Mouse (Mus musculus): Measurements from ENCODE around the gene Nckap5. TPM values are rescaled to one million over a fixed set of nuclear protein-coding genes. Genes with fewer than 3 reads are reported as not detected.

Nckap5 gene
- polyA plus RNA-seq, 1 experiment from 2014 or later, result 1.1 TPM

DNA sequence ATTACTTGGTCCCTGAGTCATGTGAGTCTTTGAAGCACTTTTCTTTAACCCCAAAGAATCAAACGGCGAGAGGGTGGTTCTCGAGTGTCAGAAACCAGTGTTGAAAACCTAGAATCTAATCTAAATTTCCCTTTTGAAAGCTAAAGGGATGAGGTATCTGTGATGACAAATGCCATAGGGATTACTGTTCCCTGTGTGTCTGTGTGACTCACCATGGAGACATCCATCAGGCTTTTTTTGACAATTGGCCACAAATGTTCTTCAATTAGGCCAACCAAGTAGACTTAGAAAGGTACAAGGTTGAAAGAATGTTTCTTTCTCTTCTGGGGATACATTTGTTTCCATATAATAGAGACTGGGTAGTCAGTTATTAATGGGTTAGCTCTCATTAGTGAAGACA is 879.6 kb downstream of the Nckap5 start:
- Histone ChIP-seq H3K4me1 (ENCODE audit: insufficient read depth) (no peaks in the 10 kb centered on the region), H3K4me3 (ENCODE audit: low read depth, low read length) (no peak overlapping the region), H3K4me2 (ENCODE audit: low read depth, low read length) (no peak overlapping the region), H3K27me3 (ENCODE audit: insufficient read depth, low read length) (no peaks in the 10 kb centered on the region), H3K27ac (ENCODE audit: low read depth) (no peak overlapping the region), H3K36me3 (replicated peaks; ENCODE audit: insufficient read depth, low read length) (no peaks in the 10 kb centered on the region), H3K9ac (replicated peaks) (no peak overlapping the region), H3K9me3 (ENCODE audit: low read length) (no peaks in the 10 kb centered on the region)
- TF ChIP-seq EP300 (IDR thresholded peaks at IDR 0.05; ENCODE audit: low read depth) (no peak), CTCF (IDR thresholded peaks at IDR 0.05; ENCODE audit: low read depth) (no peak)
- ATAC-seq (no peak), DNase-seq (no peak)
- 88% methylated on average over 3 of the region's 3 CpGs for WGBS (ENCODE audit: insufficient replicate concordance)

DNA sequence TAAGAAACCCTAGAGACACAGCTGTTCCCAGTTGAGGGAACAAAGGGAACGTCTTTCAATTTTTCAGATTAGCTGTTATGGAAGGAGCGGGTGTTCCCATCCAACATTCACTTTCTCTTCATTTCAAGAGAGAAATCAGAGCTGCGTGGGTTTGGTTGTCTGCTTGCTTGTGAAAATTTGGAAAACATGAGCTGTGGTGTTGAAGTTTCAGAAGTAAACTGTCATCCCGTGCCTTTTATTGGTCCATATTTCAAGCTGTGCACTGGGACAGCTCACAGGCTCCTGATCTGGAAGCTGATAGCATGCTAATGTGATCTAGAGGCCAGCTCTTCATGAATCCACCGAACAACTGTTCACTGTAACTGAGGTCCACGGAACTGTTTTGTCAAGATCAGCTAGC is 881.5 kb downstream of the Nckap5 start:
- Histone ChIP-seq H3K4me1 (ENCODE audit: insufficient read depth) (no peaks in the 10 kb centered on the region), H3K36me3 (replicated peaks; ENCODE audit: insufficient read depth, low read length) (no peaks in the 10 kb centered on the region), H3K4me3 (ENCODE audit: low read depth, low read length) (no peak overlapping the region), H3K27me3 (ENCODE audit: insufficient read depth, low read length) (no peaks in the 10 kb centered on the region), H3K27ac (ENCODE audit: low read depth) (no peak overlapping the region), H3K9me3 (ENCODE audit: low read length) (no peaks in the 10 kb centered on the region), H3K9ac (replicated peaks) (no peak overlapping the region), H3K4me2 (ENCODE audit: low read depth, low read length) (no peak overlapping the region)
- TF ChIP-seq EP300 (IDR thresholded peaks at IDR 0.05; ENCODE audit: low read depth), result no peak
- no peak for TF ChIP-seq CTCF (IDR thresholded peaks at IDR 0.05; ENCODE audit: low read depth)
- no peak for ATAC-seq
- 69% methylated on average over 6 of the region's 6 CpGs for WGBS (ENCODE audit: insufficient replicate concordance)
- DNase-seq, result no peak

DNA sequence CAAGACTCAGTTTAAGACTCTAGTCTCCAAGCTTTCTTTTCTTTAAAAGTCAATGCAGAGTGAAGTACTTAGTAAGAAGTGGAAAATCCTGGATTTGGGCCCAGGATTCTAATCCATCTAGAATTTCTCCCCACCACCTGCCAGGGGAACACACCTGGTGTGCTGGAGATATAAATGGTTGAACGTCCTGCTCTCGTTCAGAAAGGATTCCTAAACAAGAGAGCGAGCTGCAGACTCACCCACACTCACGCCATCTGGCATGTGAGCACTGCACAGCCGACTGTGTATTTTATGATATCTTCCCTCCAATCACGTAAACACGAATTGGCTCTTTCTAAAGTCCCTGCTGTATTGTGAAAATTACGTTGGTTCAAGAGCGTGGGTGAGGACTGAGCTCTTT is 885.5 kb downstream of the Nckap5 start:
- no peak overlapping the region for H3K9ac ChIP-seq (replicated peaks)
- no peaks in the 10 kb centered on the region for H3K4me1 ChIP-seq (ENCODE audit: insufficient read depth)
- 69% methylated on average over 9 of the region's 9 CpGs for WGBS (ENCODE audit: insufficient replicate concordance)
- H3K36me3 ChIP-seq (replicated peaks; ENCODE audit: insufficient read depth, low read length), result no peaks in the 10 kb centered on the region
- H3K4me3 ChIP-seq (ENCODE audit: low read depth, low read length), result no peak overlapping the region
- ATAC-seq, result no peak
- no peaks in the 10 kb centered on the region for H3K27me3 ChIP-seq (ENCODE audit: insufficient read depth, low read length)
- H3K9me3 ChIP-seq (ENCODE audit: low read length), result no peaks in the 10 kb centered on the region
- no peak for TF ChIP-seq CTCF (IDR thresholded peaks at IDR 0.05; ENCODE audit: low read depth)
- no peak for TF ChIP-seq EP300 (IDR thresholded peaks at IDR 0.05; ENCODE audit: low read depth)
- H3K27ac ChIP-seq (ENCODE audit: low read depth), result no peak overlapping the region
- no peak overlapping the region for H3K4me2 ChIP-seq (ENCODE audit: low read depth, low read length)
- DNase-seq, result no peak

DNA sequence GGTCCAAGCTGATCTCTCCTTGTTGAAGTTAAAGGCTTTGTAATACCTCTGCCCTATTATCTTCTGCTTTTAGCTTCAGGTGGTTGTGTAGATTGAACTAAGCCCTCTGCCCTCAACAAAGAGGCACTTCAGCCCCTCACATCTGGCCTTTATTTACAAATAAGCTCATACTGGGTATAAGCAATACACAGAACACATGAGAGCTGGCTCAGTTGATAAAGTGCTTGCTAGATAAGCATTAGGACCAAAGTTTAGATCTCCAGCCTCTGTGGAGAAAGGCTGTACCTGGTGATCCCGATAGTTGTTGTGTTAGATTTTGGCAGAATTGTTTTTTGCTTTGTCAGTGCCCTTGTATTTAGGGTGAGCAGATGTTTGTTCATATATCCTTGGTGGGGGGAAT is 887.3 kb downstream of the Nckap5 start:
- WGBS (ENCODE audit: insufficient replicate concordance), result 77% methylated on average over 1 of the region's 1 CpGs
- H3K27me3 ChIP-seq (ENCODE audit: insufficient read depth, low read length), result no peaks in the 10 kb centered on the region
- no peak overlapping the region for H3K9ac ChIP-seq (replicated peaks)
- H3K4me2 ChIP-seq (ENCODE audit: low read depth, low read length), result no peak overlapping the region
- no peaks in the 10 kb centered on the region for H3K9me3 ChIP-seq (ENCODE audit: low read length)
- DNase-seq (no peak), ATAC-seq (no peak)
- no peaks in the 10 kb centered on the region for H3K4me1 ChIP-seq (ENCODE audit: insufficient read depth)
- no peaks in the 10 kb centered on the region for H3K36me3 ChIP-seq (replicated peaks; ENCODE audit: insufficient read depth, low read length)
- no peak overlapping the region for H3K4me3 ChIP-seq (ENCODE audit: low read depth, low read length)
- TF ChIP-seq CTCF (IDR thresholded peaks at IDR 0.05; ENCODE audit: low read depth), result no peak
- no peak overlapping the region for H3K27ac ChIP-seq (ENCODE audit: low read depth)

DNA sequence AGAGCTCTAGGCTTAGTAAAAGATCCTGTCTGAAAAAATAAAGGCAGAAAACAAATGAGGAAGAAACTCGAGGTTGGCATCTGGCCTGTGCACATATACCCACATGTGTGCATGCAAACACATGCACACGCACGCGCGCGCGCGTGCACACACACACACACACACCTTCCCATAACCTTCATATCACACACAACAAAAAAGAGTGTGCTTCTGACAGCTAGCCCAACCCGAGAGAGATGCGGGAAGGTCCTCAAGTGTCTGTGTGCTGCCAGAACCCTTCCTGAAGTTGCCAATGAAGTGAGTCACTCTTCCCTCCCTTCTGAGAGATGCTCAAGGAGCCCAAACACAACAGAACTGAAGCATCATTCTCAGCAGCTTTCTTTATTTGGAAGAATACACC is 905.1 kb downstream of the Nckap5 start:
- TF ChIP-seq EP300 (IDR thresholded peaks at IDR 0.05; ENCODE audit: low read depth), result no peak
- no peak for TF ChIP-seq CTCF (IDR thresholded peaks at IDR 0.05; ENCODE audit: low read depth)
- Histone ChIP-seq H3K4me2 (ENCODE audit: low read depth, low read length) (no peak overlapping the region), H3K36me3 (replicated peaks; ENCODE audit: insufficient read depth, low read length) (no peaks in the 10 kb centered on the region), H3K27me3 (ENCODE audit: insufficient read depth, low read length) (no peaks in the 10 kb centered on the region), H3K4me1 (ENCODE audit: insufficient read depth) (no peaks in the 10 kb centered on the region), H3K9ac (replicated peaks) (no peak overlapping the region), H3K27ac (ENCODE audit: low read depth) (no peak overlapping the region), H3K4me3 (ENCODE audit: low read depth, low read length) (no peak overlapping the region), H3K9me3 (ENCODE audit: low read length) (no peaks in the 10 kb centered on the region)
- no peak for DNase-seq
- no peak for ATAC-seq
- 90% methylated on average over 10 of the region's 10 CpGs for WGBS (ENCODE audit: insufficient replicate concordance)

DNA sequence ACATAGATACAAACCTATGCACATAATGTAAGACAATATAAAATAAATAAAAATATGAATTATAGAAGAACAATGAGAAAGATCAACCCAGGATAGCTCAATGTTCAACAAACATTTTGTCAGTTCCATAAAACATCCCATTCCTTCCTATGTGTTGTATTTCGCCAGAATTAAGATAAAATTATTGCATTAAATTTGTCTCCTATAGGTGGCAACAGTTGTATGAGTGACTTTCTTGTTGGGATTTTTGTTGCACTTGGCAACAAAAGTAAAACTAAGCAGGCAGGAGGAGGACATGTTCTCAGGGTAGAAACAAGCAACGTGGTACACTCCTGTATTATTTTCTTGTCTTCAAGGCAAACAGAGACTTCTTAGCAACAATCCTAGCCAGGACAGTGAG is 907.5 kb downstream of the Nckap5 start:
- H3K36me3 ChIP-seq (replicated peaks; ENCODE audit: insufficient read depth, low read length), result no peaks in the 10 kb centered on the region
- H3K27ac ChIP-seq (ENCODE audit: low read depth), result no peak overlapping the region
- WGBS (ENCODE audit: insufficient replicate concordance), result 62% methylated on average over 2 of the region's 2 CpGs
- no peaks in the 10 kb centered on the region; the same call in 1 of the 2 replicates for H3K9me3 ChIP-seq (ENCODE audit: low read length)
- H3K4me2 ChIP-seq (ENCODE audit: low read depth, low read length), result no peak overlapping the region
- TF ChIP-seq CTCF (IDR thresholded peaks at IDR 0.05; ENCODE audit: low read depth) (no peak), EP300 (IDR thresholded peaks at IDR 0.05; ENCODE audit: low read depth) (no peak)
- H3K4me1 ChIP-seq (ENCODE audit: insufficient read depth), result no peaks in the 10 kb centered on the region
- H3K9ac ChIP-seq (replicated peaks), result no peak overlapping the region
- ATAC-seq (no peak), DNase-seq (no peak)
- no peaks in the 10 kb centered on the region for H3K27me3 ChIP-seq (ENCODE audit: insufficient read depth, low read length)
- H3K4me3 ChIP-seq (ENCODE audit: low read depth, low read length), result no peak overlapping the region

DNA sequence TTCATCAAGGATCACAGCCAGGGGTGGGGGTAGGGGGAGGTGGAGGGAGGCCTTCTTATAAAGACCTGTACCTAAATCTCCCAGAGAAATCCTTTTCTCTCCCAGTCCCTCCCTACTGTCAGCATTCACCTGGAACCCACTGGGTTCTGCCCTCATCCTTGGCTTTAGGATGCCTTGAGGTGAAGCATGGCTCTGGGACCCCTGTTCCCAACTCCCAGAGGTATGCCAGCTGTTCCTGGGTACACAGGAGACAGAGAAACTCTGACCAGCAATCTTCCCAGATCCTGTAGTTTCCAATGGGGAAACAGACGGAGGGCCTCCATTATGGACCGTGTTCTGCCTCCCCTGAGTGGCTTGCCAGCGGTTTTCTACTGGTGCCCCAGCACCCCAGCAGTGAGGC is 909.9 kb downstream of the Nckap5 start:
- DNase-seq (no peak), ATAC-seq (no peak)
- no peak overlapping the region for H3K4me3 ChIP-seq (ENCODE audit: low read depth, low read length)
- no peak overlapping the region for H3K9ac ChIP-seq (replicated peaks)
- no peaks in the 10 kb centered on the region for H3K4me1 ChIP-seq (ENCODE audit: insufficient read depth)
- no peak overlapping the region for H3K4me2 ChIP-seq (ENCODE audit: low read depth, low read length)
- H3K27ac ChIP-seq (ENCODE audit: low read depth), result no peak overlapping the region
- 81% methylated on average over 3 of the region's 3 CpGs for WGBS (ENCODE audit: insufficient replicate concordance)
- H3K36me3 ChIP-seq (replicated peaks; ENCODE audit: insufficient read depth, low read length), result no peaks in the 10 kb centered on the region
- no peaks in the 10 kb centered on the region for H3K27me3 ChIP-seq (ENCODE audit: insufficient read depth, low read length)
- TF ChIP-seq CTCF (IDR thresholded peaks at IDR 0.05; ENCODE audit: low read depth) (no peak), EP300 (IDR thresholded peaks at IDR 0.05; ENCODE audit: low read depth) (no peak)
- H3K9me3 ChIP-seq (ENCODE audit: low read length), result no peaks in the 10 kb centered on the region; the same call in 1 of the 2 replicates

All from liver, postnatal 0 days (tissue).